Mouse (Mus musculus) stomach, postnatal 0 days (tissue): ENCODE results near the gene Obp2b.

Source experiments
- CTCF ChIP-seq: IDR thresholded peaks from 2 replicates; pipeline ENCODE4 v1.5.1; 2016; ENCODE audit warnings: antibody characterized with exemption, low read depth, mild to moderate bottlenecking, moderate library complexity
- EP300 ChIP-seq: optimal IDR thresholded peaks from 2 replicates; pipeline ENCODE3; 2016; ENCODE audit warnings: antibody characterized with exemption

GRCm38 (mm10) chr2:25758064-25758625 is 21.3 kb downstream of the Obp2b start:
- TF ChIP-seq CTCF (no peak), EP300 (no peak)
